Mouse (Mus musculus): ENCODE data around the gene Lrrc37a. TPM values are rescaled to one million over a fixed set of nuclear protein-coding genes. Genes with fewer than 3 reads are reported as not detected.
"Not testable (repeated sequence)": the region's sequence is repeated elsewhere in the genome, so short reads cannot be mapped to it uniquely, and the experiment has no call there.

Gene Lrrc37a
- polyA plus RNA-seq, 1 experiment from 2014 or later, result not detected

DNA sequence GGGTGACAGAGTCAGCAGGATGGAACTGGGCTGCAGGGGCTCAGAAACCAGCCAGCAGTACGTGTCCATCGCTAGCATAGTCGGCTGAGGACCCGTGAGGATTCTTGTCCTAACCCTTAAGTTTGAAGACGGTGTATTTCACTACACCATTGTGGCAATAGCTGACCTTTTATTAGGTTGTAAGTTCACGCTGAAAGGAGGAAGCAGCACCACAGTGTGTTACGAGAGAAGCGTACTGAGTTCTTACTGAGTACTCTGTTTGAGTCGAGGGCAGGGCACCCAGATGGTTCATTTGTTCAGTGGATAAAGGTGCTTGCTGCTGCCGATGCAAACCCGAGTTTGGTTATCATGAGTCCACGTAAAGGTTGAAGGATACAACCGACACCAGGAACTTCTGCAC, 84.7 kb downstream of the Lrrc37a start:
- Histone ChIP-seq H3K4me1 (ENCODE audit: control insufficient read depth, low read depth, low read length) (no peaks in the 10 kb centered on the region), H3K27ac (ENCODE audit: low read length) (no peak overlapping the region), H3K4me2 (ENCODE audit: low read depth, low read length) (no peak overlapping the region), H3K9me3 (replicated peaks; ENCODE audit: control insufficient read depth, low read length) (no peaks in the 10 kb centered on the region), H3K9ac (ENCODE audit: low read depth, low read length) (no peak overlapping the region), H3K36me3 (ENCODE audit: control insufficient read depth, insufficient read depth) (no peaks in the 10 kb centered on the region), H3K4me3 (ENCODE audit: low read depth, low read length) (no peak overlapping the region), H3K27me3 (ENCODE audit: control insufficient read depth, insufficient read depth, low read depth, low read length) (no peaks in the 10 kb centered on the region)
- 61% methylated on average over 13 of the region's 13 CpGs for WGBS (ENCODE audit: insufficient replicate concordance)
- no peak for ATAC-seq (ENCODE audit: low read depth)

- no peak overlapping the region for H3K4me3 ChIP-seq (ENCODE audit: low read depth, low read length)
- H3K27me3 ChIP-seq (ENCODE audit: control insufficient read depth, insufficient read depth, low read depth, low read length), result no peaks in the 10 kb centered on the region
- H3K36me3 ChIP-seq (ENCODE audit: control insufficient read depth, insufficient read depth), result no peaks in the 10 kb centered on the region
- H3K4me1 ChIP-seq (ENCODE audit: control insufficient read depth, low read depth, low read length), result no peaks in the 10 kb centered on the region
- H3K27ac ChIP-seq (ENCODE audit: low read length), result no peak overlapping the region
- no peak overlapping the region for H3K4me2 ChIP-seq (ENCODE audit: low read depth, low read length)
- ATAC-seq (ENCODE audit: low read depth), result no peak
- no peaks in the 10 kb centered on the region for H3K9me3 ChIP-seq (replicated peaks; ENCODE audit: control insufficient read depth, low read length)
- H3K9ac ChIP-seq (ENCODE audit: low read depth, low read length), result no peak overlapping the region
- 44% methylated on average over 5 of the region's 5 CpGs for WGBS (ENCODE audit: insufficient replicate concordance)
Observed at GRCm38 (mm10) chr11:103419226-103419625, 85.2 kb downstream of the Lrrc37a start.

DNA sequence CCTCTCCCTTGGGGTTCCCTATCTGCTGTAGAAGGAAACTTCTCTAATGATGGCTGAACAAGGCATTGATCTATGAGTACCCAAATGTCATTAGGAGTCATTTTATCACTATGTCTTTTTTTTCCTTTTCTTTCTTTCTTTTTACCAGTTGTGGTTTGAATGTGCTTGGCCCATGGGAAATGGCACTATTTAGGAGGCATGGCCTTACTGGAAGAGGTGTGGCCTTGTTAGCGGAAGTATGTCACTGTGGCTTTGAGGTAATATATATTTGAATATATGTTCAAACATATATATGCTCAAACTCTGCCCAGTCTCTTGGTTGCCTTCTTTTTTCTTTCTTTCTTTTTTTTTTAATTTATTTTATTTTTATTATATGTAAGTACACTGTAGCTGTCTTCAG, 90.9 kb downstream of the Lrrc37a start:
- Histone ChIP-seq H3K9ac (ENCODE audit: low read depth, low read length) (no peak overlapping the region), H3K27ac (ENCODE audit: low read length) (no peak overlapping the region), H3K36me3 (ENCODE audit: control insufficient read depth, insufficient read depth) (no peaks in the 10 kb centered on the region), H3K9me3 (replicated peaks; ENCODE audit: control insufficient read depth, low read length) (no peaks in the 10 kb centered on the region), H3K4me2 (ENCODE audit: low read depth, low read length) (peak overlapping the region; percentile 84; the same call in 1 of the 2 replicates), H3K4me3 (ENCODE audit: low read depth, low read length) (no peak overlapping the region), H3K4me1 (ENCODE audit: control insufficient read depth, low read depth, low read length) (peaks cover 18% of the 10 kb centered on the region), H3K27me3 (ENCODE audit: control insufficient read depth, insufficient read depth, low read depth, low read length) (no peaks in the 10 kb centered on the region)
- ATAC-seq (ENCODE audit: low read depth), result no peak
- WGBS (ENCODE audit: insufficient replicate concordance), result 81% methylated on average over 1 of the region's 1 CpGs

GRCm38 (mm10) chr11:103412950-103413423, 91.4 kb downstream of the Lrrc37a start:
- Histone ChIP-seq H3K4me2 (ENCODE audit: low read depth, low read length) (peak overlapping the region; percentile 84), H3K27ac (ENCODE audit: low read length) (peak overlapping the region; percentile 65), H3K9ac (ENCODE audit: low read depth, low read length) (peak overlapping the region; percentile 60), H3K36me3 (ENCODE audit: control insufficient read depth, insufficient read depth) (no peaks in the 10 kb centered on the region), H3K27me3 (ENCODE audit: control insufficient read depth, insufficient read depth, low read depth, low read length) (no peaks in the 10 kb centered on the region), H3K9me3 (replicated peaks; ENCODE audit: control insufficient read depth, low read length) (no peaks in the 10 kb centered on the region), H3K4me1 (ENCODE audit: control insufficient read depth, low read depth, low read length) (peaks cover 18% of the 10 kb centered on the region), H3K4me3 (ENCODE audit: low read depth, low read length) (peak overlapping the region; percentile 93)
- 4% methylated on average over 14 of the region's 14 CpGs for WGBS (ENCODE audit: insufficient replicate concordance)
- ATAC-seq (ENCODE audit: low read depth), result peak; percentile 25

DNA sequence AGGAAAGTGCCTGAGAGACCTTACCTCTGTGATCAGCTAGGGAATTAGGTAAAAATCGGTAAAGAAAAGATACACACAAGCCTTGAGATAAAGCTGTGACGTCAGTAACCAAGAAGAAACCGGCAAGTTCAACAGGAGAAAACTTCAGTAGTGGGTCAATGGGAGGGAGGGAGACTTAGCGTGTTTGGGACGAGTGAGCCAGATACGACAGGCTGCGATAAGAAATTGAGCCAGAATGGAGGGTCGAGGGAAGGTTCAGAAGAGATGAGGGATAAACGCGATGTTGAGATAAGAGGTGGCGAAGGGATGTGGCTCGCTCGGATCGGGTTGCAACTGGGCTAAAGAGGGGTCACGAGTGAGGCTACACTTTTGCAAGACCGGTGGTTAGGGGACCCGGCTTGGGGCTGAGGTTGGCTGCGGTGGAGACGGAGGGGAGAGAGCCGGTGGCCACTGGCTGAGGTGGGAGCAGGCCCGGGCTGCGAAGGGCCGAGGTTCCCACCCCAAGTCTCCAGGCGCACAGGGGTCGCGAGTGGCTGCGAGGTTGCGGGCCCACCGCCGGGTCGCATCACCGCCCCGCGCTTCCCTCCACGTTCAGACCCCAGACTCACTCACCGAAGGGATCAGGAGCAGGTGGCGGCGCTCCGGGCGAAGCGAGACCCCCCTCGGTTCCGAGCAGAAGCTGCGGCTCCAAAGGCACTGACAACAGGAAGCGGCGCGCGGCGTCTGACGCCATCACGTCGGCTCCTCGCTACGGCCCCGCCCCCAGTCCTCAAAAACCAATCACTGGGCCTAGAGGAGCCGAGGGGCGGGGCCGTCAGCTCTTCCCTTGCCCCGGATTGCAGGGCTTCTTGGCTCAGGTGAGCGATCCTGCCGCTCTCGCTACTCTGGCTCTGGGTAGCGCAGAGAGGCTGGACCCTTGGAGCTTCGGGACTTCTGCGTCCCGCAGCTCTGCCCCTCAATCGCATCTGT, 92.1 kb downstream of the Lrrc37a start, which contains the start of gene Plekhm1:
Gene Plekhm1 (minus strand): TSS at position 707 of the 969 bp plus-strand sequence.
- peak; percentile 98 for ATAC-seq (ENCODE audit: low read depth)
- no peaks in the 10 kb centered on the region for H3K9me3 ChIP-seq (replicated peaks; ENCODE audit: control insufficient read depth, low read length)
- peaks cover 18% of the 10 kb centered on the region for H3K4me1 ChIP-seq (ENCODE audit: control insufficient read depth, low read depth, low read length)
- H3K4me3 ChIP-seq (ENCODE audit: low read depth, low read length), result peak within 1 kb of the TSS; percentile 93
- H3K27me3 ChIP-seq (ENCODE audit: control insufficient read depth, insufficient read depth, low read depth, low read length), result no peaks in the 10 kb centered on the region
- peak within 1 kb of the TSS; percentile 79 for H3K27ac ChIP-seq (ENCODE audit: low read length)
- H3K36me3 ChIP-seq (ENCODE audit: control insufficient read depth, insufficient read depth), result no peaks in the 10 kb centered on the region
- under 1% methylated on average over 67 of the region's 67 CpGs for WGBS (ENCODE audit: insufficient replicate concordance)
- H3K9ac ChIP-seq (ENCODE audit: low read depth, low read length), result peak within 1 kb of the TSS; percentile 95
- peak within 1 kb of the TSS; percentile 84 for H3K4me2 ChIP-seq (ENCODE audit: low read depth, low read length)

GRCm38 (mm10) chr11:103411301-103411700, 93.1 kb downstream of the Lrrc37a start:
- H3K36me3 ChIP-seq (ENCODE audit: control insufficient read depth, insufficient read depth), result no peaks in the 10 kb centered on the region
- peak overlapping the region; percentile 93 for H3K4me3 ChIP-seq (ENCODE audit: low read depth, low read length)
- peaks cover 18% of the 10 kb centered on the region for H3K4me1 ChIP-seq (ENCODE audit: control insufficient read depth, low read depth, low read length)
- no peak overlapping the region for H3K9ac ChIP-seq (ENCODE audit: low read depth, low read length)
- ATAC-seq (ENCODE audit: low read depth), result no peak
- WGBS (ENCODE audit: insufficient replicate concordance), result 64% methylated on average over 1 of the region's 1 CpGs
- no peak overlapping the region for H3K27ac ChIP-seq (ENCODE audit: low read length)
- H3K27me3 ChIP-seq (ENCODE audit: control insufficient read depth, insufficient read depth, low read depth, low read length), result no peaks in the 10 kb centered on the region
- peak overlapping the region; percentile 84 for H3K4me2 ChIP-seq (ENCODE audit: low read depth, low read length)
- no peaks in the 10 kb centered on the region for H3K9me3 ChIP-seq (replicated peaks; ENCODE audit: control insufficient read depth, low read length)

DNA sequence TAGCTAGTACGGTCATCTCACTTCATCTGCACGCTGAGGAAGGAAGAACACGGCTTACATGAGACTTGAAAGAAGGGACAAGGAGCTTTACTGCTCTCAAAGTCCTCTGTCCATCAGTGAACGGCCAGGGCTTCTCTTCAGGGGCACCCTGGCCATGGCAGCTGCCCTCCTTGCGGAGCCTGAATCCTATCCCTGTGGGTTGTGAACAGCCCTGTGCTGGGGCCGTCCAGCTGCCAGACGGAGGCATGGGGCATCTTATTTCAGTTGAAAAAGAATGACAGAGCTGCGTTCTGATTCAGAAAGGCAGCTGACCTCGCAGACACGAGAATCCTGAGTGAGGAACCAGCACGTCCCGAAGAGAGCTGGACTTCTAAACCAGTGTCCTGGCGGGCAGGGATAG, 95.5 kb downstream of the Lrrc37a start:
- Histone ChIP-seq H3K4me3 (ENCODE audit: low read depth, low read length) (no peak overlapping the region), H3K36me3 (ENCODE audit: control insufficient read depth, insufficient read depth) (no peaks in the 10 kb centered on the region), H3K4me1 (ENCODE audit: control insufficient read depth, low read depth, low read length) (peaks cover 20% of the 10 kb centered on the region), H3K4me2 (ENCODE audit: low read depth, low read length) (no peak overlapping the region), H3K27me3 (ENCODE audit: control insufficient read depth, insufficient read depth, low read depth, low read length) (no peaks in the 10 kb centered on the region), H3K9me3 (replicated peaks; ENCODE audit: control insufficient read depth, low read length) (no peaks in the 10 kb centered on the region), H3K9ac (ENCODE audit: low read depth, low read length) (no peak overlapping the region), H3K27ac (ENCODE audit: low read length) (no peak overlapping the region)
- WGBS (ENCODE audit: insufficient replicate concordance), result 77% methylated on average over 13 of the region's 13 CpGs
- ATAC-seq (ENCODE audit: low read depth), result no peak

GRCm38 (mm10) chr11:103407136-103407535, 97.3 kb downstream of the Lrrc37a start:
- WGBS (ENCODE audit: insufficient replicate concordance), result 56% methylated on average over 5 of the region's 5 CpGs
- H3K4me1 ChIP-seq (ENCODE audit: control insufficient read depth, low read depth, low read length), result peaks cover 16% of the 10 kb centered on the region
- not testable (repeated sequence) for ATAC-seq (ENCODE audit: low read depth); H3K9me3 ChIP-seq (replicated peaks; ENCODE audit: control insufficient read depth, low read length); H3K27me3 ChIP-seq (ENCODE audit: control insufficient read depth, insufficient read depth, low read depth, low read length); H3K27ac ChIP-seq (ENCODE audit: low read length); H3K9ac ChIP-seq (ENCODE audit: low read depth, low read length); H3K4me2 ChIP-seq (ENCODE audit: low read depth, low read length); H3K4me3 ChIP-seq (ENCODE audit: low read depth, low read length); H3K36me3 ChIP-seq (ENCODE audit: control insufficient read depth, insufficient read depth)

GRCm38 (mm10) chr11:103406551-103406950, 97.8 kb downstream of the Lrrc37a start:
- no peak overlapping the region for H3K27ac ChIP-seq (ENCODE audit: low read length)
- no peak overlapping the region for H3K4me3 ChIP-seq (ENCODE audit: low read depth, low read length)
- H3K4me1 ChIP-seq (ENCODE audit: control insufficient read depth, low read depth, low read length), result peaks cover 12% of the 10 kb centered on the region
- ATAC-seq (ENCODE audit: low read depth), result no peak
- no peak overlapping the region for H3K4me2 ChIP-seq (ENCODE audit: low read depth, low read length)
- H3K9ac ChIP-seq (ENCODE audit: low read depth, low read length), result no peak overlapping the region
- no peaks in the 10 kb centered on the region for H3K27me3 ChIP-seq (ENCODE audit: control insufficient read depth, insufficient read depth, low read depth, low read length)
- no peaks in the 10 kb centered on the region for H3K9me3 ChIP-seq (replicated peaks; ENCODE audit: control insufficient read depth, low read length)
- 57% methylated on average over 7 of the region's 7 CpGs for WGBS (ENCODE audit: insufficient replicate concordance)
- H3K36me3 ChIP-seq (ENCODE audit: control insufficient read depth, insufficient read depth), result no peaks in the 10 kb centered on the region
